Comparison of ENCODE assay signal across 21 mouse cellular contexts in genomic region chr9:61917436-61917835, GRCm38 (mm10). TPM values are rescaled to one million over a fixed set of nuclear protein-coding genes. Genes with fewer than 3 reads are reported as not detected.
DNase-seq lines count a peak whose midpoint lies in the region; TF ChIP-seq lines count a peak whose summit lies in the region.
"Had no signal": no experiment of that assay in that cellular context is flagged by ENCODE, and none has a peak within 500 bp of the region (broad histone marks: within the 10 kb centered on the region; RNA-seq: fewer than 3 reads in every experiment).

No protein-coding gene starts in this region.

- TF ChIP-seq POLR2A in MEL (IDR thresholded peaks at IDR 0.05; ENCODE audit: control insufficient read depth in 1 of 2, insufficient read depth in 1 of 2, low read depth in 1 of 2, low read length in 2 of 2, poor library complexity in 1 of 2) = no peak

- TF ChIP-seq CTCF in MEL (IDR thresholded peaks at IDR 0.05 in 2 of 3, conservative IDR thresholded peaks at IDR 0.05 in 1 of 3; ENCODE audit: control insufficient read depth in 1 of 3, insufficient read depth in 1 of 3, low read depth in 2 of 3, low read length in 3 of 3, poor library complexity in 1 of 3, severe bottlenecking in 1 of 3) = no peak

- peak; percentile 55 for DNase-seq in adrenal gland, adult 2 months
- DNase-seq in adrenal gland, postnatal 10 days = no peak
- peak; percentile 46 to 50 for DNase-seq in adrenal gland, postnatal 36 days
- DNase-seq in adrenal gland, postnatal 4 days (ENCODE audit: low spot score in 2 of 2) = no peak
- DNase-seq in MEL (ENCODE audit: low read depth, low spot score) = no peak
- DNase-seq in urinary bladder, adult 18-20 months (ENCODE audit: low spot score in 2 of 2) = no peak
- no peak for DNase-seq in kidney, postnatal 4 days
- DNase-seq: B cell, adult 2 months; cerebellum, adult 11-12 months; cerebellum, adult 2 months; cerebellum, adult 9-10 months; cerebellum, postnatal 10 days; cerebellum, postnatal 25 days; forebrain, postnatal 0 days had no signal

- TF ChIP-seq RAD21 in MEL (IDR thresholded peaks at IDR 0.05; ENCODE audit: low read depth, low read length) = no peak

- no peaks in the 10 kb centered on the region for H3K27me3 ChIP-seq in MEL (ENCODE audit: control insufficient read depth in 1 of 2, insufficient read depth in 2 of 2, low read length in 2 of 2)
- H3K27me3 ChIP-seq: CH12.LX; embryonic facial prominence, embryonic 12.5 days; forebrain, embryonic 13.5 days; forebrain, embryonic 15.5 days; Patski had no signal

- peaks cover 18% of the 10 kb centered on the region for H3K79me2 ChIP-seq in MEL (ENCODE audit: control insufficient read depth, insufficient read depth, low read length, poor library complexity)

- peak in 1 of 2 experiments; percentile 22; a peak in 1 of 4 replicates for TF ChIP-seq EP300 in MEL (IDR thresholded peaks at IDR 0.05; ENCODE audit: low read depth in 1 of 2, low read length in 2 of 2)

- peak overlapping the region; percentile 79 for H3K27ac ChIP-seq in MEL (ENCODE audit: control insufficient read depth, low read depth, low read length)
- H3K27ac ChIP-seq: embryonic facial prominence, embryonic 10.5 days; embryonic facial prominence, embryonic 12.5 days; forebrain, embryonic 13.5 days; forebrain, embryonic 15.5 days had no signal

- H3K9me3 ChIP-seq in MEL (replicated peaks; ENCODE audit: insufficient read depth, low read length) = no peaks in the 10 kb centered on the region
- H3K9me3 ChIP-seq: embryonic facial prominence, embryonic 10.5 days; embryonic facial prominence, embryonic 12.5 days; forebrain, embryonic 13.5 days; forebrain, embryonic 15.5 days; G1E had no signal

- H3K9ac ChIP-seq in MEL (ENCODE audit: control insufficient read depth, low read depth, low read length, poor library complexity, severe bottlenecking) = peak overlapping the region; percentile 24; the same call in 1 of the 2 replicates
- H3K9ac ChIP-seq: embryonic facial prominence, embryonic 12.5 days; forebrain, embryonic 13.5 days; forebrain, embryonic 15.5 days; forebrain, postnatal 0 days had no signal

- H3K4me1 ChIP-seq in MEL (ENCODE audit: control insufficient read depth in 1 of 2, insufficient read depth in 2 of 2, low read length in 2 of 2) = peaks cover 32 to 57% of the 10 kb centered on the region in 2 experiments

- H3K36me3 ChIP-seq in MEL (ENCODE audit: control insufficient read depth in 1 of 2, insufficient read depth in 2 of 2, low read length in 2 of 2) = peaks cover 11 to 66% of the 10 kb centered on the region in 2 experiments

- no peak overlapping the region for H3K4me3 ChIP-seq in MEL (ENCODE audit: control insufficient read depth in 1 of 2, insufficient read depth in 1 of 2, low read depth in 2 of 2, low read length in 2 of 2)
- H3K4me3 ChIP-seq: embryonic facial prominence, embryonic 10.5 days; embryonic facial prominence, embryonic 12.5 days; forebrain, embryonic 13.5 days; forebrain, embryonic 15.5 days had no signal

TF ChIP-seq in MEL, 35 proteins besides CTCF, POLR2A, EP300 and RAD21:
- TF ChIP-seq NRF1 (IDR thresholded peaks at IDR 0.05; ENCODE audit: insufficient read depth, low read depth, low read length, poor library complexity, severe bottlenecking) = no peak
- no peak for TF ChIP-seq ZMIZ1 (IDR thresholded peaks at IDR 0.05; ENCODE audit: low read depth, low read length)
- 0 out of 2 replicates have a peak, but pooled peaks have one; percentile 19 for TF ChIP-seq ZNF384 (IDR thresholded peaks at IDR 0.05; ENCODE audit: low read depth, low read length)
- no peak for TF ChIP-seq TAL1 (IDR thresholded peaks at IDR 0.05; ENCODE audit: low read length)

RNA-seq across cellular contexts. Expression of gene Rplp1, which starts 3.1 kb away (rescaled TPM):
- 1,000 to 10,000 TPM; 2,277 to 2,466 TPM for total RNA-seq in adrenal gland, adult 2 months (2021)
- 10,700 and 12,163 TPM in 2 replicates for polyA plus RNA-seq in adrenal gland, adult 2 months (2012; rRNA removed)
- 1,000 to 10,000 TPM; 2,187 to 2,232 TPM for total RNA-seq in adrenal gland, postnatal 10 days (2021)
- 1,000 to 10,000 TPM; 2,143 to 2,265 TPM for total RNA-seq in adrenal gland, postnatal 36 days (2021)
- 1,000 to 10,000 TPM; 2,291 to 2,466 TPM for total RNA-seq in adrenal gland, postnatal 4 days (2021)
- 13,843 and 15,045 TPM in 2 replicates for total RNA-seq in MEL (2012; rRNA removed)
- 1,000 to 10,000 TPM in 1 of 2 experiments, not detected in 1; 9,058 TPM for polyA plus RNA-seq in MEL (2012; ENCODE audit: insufficient read depth in 1 of 2, insufficient read length in 2 of 2, low read depth in 1 of 2, low replicate concordance in 2 of 2, missing spikeins in 1 of 2)

RNA-seq across cellular contexts. Expression of gene Kif23, which starts 29.1 kb away (rescaled TPM):
- 1 to 10 TPM; 1.7 to 6.1 TPM for total RNA-seq in adrenal gland, adult 2 months (2021)
- 0.31 and 0.37 TPM in 2 replicates for polyA plus RNA-seq in adrenal gland, adult 2 months (2012; rRNA removed)
- 10 to 100 TPM; 21.5 to 38.3 TPM for total RNA-seq in adrenal gland, postnatal 10 days (2021)
- total RNA-seq in adrenal gland, postnatal 36 days (2021) = 1 to 10 TPM; 5.5 to 8.5 TPM
- 10 to 100 TPM; 45.0 to 52.8 TPM for total RNA-seq in adrenal gland, postnatal 4 days (2021)
- 37.5 and 54.3 TPM in 2 replicates for total RNA-seq in MEL (2012; rRNA removed)
- polyA plus RNA-seq in MEL (2012; ENCODE audit: insufficient read depth in 1 of 2, insufficient read length in 2 of 2, low read depth in 1 of 2, low replicate concordance in 2 of 2, missing spikeins in 1 of 2) = 100 to 1,000 TPM in 1 of 2 experiments, not detected in 1; 100 TPM

Comparison
In these comparisons a context has a peak if more than half of its experiments do, and no peak if none do; other contexts are left out.
1. DNase-seq: peak in adrenal gland, adult 2 months (single experiment) and adrenal gland, postnatal 36 days (2 of 2); none in adrenal gland, postnatal 10 days (single experiment), adrenal gland, postnatal 4 days (0 of 2), MEL (single experiment), urinary bladder, adult 18-20 months (0 of 2) and kidney, postnatal 4 days (0 of 2).